Mouse (Mus musculus) A20 (cell line): Measurements from ENCODE around the gene Casp4.

Source experiments
- DNase-seq: peaks from one replicate; pipeline ENCODE4 v3.0.0-alpha.2; 2011; ENCODE audit warnings: low read depth, low spot score

The Casp4 gene

DNA sequence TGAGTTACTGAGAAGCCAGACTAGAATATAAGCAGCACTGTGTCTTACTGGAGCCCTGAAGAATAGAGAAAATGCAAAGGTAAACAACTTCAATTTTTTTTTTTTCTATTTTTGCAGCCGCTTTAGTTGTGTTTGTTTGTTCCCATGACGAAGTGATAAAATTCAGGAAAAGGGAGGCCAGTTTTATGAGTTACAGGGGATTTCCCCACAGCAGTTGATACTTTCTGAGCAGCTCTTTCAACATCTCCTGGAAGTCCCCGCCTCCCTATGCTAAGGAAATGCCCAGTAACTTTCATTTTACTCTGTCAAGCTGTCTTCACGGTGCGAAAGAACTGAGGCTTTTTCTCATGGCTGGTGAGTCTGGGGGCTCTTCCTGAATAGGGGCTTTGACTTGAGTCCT, at the start of gene Casp4:
Gene Casp4, plus strand, starts transcription at position 268 of the 400 bp plus-strand sequence.
- DNase-seq = peak; percentile 43

GRCm38 (mm10) chr9:5263951-5264475, 44.6 kb upstream of the Casp4 start:
- no peak for DNase-seq

DNA sequence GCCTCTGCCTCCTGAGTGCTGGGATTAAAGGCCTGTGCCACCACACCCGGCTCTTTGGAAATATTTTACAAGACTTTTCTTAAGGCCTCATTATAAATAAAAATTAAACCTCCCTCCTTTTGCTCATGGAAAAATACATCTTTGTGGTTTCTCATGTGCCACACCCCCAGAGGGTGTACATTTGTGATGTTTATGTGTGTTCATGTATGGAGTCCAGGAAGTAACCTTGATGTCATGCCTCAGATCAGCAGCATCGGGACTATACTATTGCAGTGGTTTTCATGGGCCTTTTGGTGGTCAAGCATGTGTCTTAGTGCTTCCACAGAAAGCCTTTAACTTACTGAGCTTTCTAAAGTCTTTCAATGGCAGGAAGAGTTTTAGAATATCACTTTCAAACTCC, 38.4 kb upstream of the Casp4 start:
- no peak for DNase-seq

DNA sequence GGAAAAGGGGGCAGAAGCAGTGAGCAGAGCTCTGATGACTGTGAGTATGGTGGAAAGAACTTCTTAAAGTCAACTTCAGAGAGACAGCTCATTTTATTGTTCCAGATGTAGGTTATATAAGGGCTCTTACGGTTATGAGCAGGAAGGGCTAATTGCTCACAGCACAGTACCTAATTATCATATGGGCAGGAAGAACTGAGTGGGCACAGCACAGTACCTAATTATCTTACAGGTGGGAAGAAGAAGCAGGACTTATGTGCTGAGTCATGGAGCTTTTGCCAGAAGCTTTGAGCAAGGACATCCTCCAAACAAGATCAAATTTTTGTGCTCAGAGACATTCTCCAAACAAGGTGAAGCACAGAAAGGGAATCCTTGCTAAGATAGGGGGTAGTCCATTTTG, 37.7 kb upstream of the Casp4 start:
- DNase-seq = no peak

GRCm38 (mm10) chr9:5271334-5271845, 37.2 kb upstream of the Casp4 start:
- DNase-seq = no peak

GRCm38 (mm10) chr9:5286071-5286470, 22.6 kb upstream of the Casp4 start:
- no peak for DNase-seq

DNA sequence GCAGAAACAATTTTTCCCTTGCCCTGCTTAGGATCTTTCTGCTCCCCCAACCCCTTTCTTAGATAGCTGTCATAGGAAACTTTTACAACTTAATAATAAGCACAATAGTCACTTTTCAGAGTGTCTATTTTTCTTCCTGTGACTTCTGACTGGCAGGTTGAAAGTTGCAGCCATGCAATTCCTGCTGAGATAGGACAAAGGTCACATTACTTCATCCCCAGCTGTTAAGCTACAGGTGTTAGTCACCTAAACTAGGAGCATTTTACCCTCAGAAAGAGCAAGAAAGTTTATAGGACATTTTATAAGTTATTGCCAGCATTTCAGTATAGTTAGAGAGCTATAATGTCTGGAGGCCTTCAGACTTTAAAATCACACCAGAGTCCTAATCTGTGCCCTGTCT, 22.0 kb upstream of the Casp4 start:
- DNase-seq = no peak

GRCm38 (mm10) chr9:5296354-5297237, 12.0 kb upstream of the Casp4 start:
- peak; percentile 22 for DNase-seq

DNA sequence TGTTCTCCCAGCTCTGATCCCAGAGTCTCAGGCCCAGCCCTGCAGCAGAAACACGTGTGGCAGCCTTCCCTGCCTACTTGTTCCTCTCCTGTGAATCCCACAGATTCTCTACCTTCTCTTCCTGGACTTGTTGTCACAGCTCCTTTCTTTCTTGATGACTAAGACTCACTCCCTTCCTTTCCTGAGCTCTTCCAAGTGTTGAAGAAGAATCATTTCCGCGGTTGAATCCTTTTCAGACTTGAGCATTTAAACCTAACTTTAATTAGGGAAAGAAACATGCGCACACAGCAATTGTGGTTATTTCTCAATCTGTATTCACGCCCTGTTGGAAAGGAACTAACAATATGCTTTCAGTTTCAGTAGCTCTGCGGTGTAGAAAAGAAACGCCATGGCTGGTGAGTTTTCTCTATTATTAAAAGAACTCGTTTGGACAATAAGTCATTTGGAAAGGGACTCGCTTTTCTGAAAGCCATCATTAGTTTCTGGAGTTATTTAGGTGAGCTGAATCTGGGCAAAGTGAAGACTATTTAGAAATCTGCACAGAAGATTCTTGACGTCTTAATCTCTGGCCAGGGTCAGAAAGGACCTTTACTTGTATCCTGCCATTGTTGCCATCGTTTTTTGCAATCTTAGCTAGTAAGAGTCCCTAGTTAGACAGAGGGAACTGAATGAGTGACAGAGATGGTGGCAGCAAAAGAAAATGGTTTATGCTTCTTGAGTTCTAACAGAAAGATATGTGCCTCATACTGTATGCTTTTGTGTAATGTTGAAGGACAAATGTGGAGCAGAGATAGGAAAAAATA, 10.1 kb upstream of the Casp4 start, which contains the start of gene Casp1:
Gene Casp1, plus strand, starts transcription at position 189 of the 803 bp plus-strand sequence.
- DNase-seq = peak; percentile 83

- no peak for DNase-seq
Observed at GRCm38 (mm10) chr9:5299132-5299381, 9.6 kb upstream of the Casp4 start.

DNA sequence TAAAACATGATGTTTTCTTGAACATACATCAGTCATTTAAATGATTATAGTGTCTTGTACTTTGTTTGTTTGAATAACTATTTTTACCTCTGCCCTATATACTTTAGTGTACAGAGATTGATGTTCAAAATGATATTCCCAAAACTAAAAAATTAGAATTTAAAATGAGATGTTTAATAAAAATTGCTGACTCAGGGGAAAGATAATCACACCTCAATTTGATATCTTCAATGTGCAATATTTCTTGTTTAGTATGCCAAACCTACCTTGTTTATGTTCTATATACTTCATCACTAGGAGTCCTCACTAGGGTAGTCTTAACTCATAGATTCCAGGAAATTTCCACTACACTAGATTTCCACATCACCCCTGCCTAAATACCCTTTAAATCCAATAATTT, 1.5 kb downstream of the Casp4 start:
- DNase-seq = no peak

GRCm38 (mm10) chr9:5311435-5311834, 2.8 kb downstream of the Casp4 start:
- DNase-seq = peak; percentile 63

- DNase-seq = no peak
Observed at GRCm38 (mm10) chr9:5328204-5328603, 19.6 kb downstream of the Casp4 start.

GRCm38 (mm10) chr9:5332441-5332840, 23.8 kb downstream of the Casp4 start:
- DNase-seq = no peak

GRCm38 (mm10) chr9:5333422-5333821, 24.8 kb downstream of the Casp4 start:
- DNase-seq = no peak

DNA sequence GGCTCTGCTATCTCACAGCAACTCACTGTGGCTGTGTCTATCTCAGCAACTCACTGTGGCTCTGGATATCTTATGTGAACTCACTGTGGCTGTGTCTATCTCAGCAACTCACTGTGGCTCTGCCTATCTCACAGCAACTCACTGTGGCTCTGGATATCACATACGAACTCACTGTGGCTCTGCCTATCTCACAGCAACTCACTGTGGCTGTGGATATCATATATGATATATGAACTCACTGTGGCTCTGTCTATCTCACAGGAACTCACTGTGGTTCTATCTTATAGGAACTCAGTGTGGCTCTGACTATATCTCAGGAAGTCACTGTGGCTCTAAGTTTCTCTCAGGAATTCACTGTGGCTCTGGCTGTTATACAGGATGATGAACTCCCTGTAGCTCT, 34.5 kb downstream of the Casp4 start:
- DNase-seq = no peak

DNA sequence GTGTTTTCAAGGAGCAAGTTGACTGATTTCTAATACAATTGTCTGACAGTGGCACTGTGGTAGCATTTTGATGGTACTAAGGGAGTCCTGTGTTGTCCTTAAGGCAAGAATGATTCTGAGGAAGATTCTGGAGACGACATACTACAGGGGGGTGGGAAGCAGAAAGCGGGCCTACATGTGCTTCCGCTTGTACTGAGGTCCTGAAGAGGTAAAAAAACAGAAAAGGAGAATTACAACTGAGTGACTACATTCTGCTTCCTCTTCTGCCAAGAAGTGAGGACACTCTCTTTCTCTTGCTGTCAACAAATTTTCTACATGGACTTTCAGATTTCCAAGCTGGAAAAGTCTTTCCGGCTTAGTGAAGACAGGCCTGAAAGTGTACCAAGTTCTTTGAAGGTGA, 35.5 kb downstream of the Casp4 start:
- DNase-seq = no peak

GRCm38 (mm10) chr9:5345291-5345898, 36.8 kb downstream of the Casp4 start, which contains the start of gene Casp12:
Casp12 (plus strand) TSS chr9:5345430.
- DNase-seq = no peak

DNA sequence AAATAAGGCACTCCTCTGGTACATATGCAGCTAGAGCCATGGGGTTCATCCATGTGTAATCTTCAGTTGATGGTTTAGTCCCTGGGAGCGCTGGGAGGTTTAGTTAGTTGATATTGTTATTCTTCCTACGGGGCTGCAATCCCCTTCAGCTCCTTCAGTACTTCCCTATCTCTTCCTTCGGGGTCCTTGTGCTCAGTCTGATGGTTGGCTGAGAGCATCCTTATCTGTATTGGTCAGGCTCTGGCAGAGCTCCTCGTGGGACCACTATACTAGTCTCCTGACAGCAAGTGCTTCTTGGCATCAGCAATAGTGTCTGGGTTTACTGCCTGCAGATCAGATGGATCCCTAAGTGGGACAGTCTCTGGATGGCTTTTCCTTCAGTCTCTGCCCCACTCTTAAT, 38.8 kb downstream of the Casp4 start:
- DNase-seq = no peak

DNA sequence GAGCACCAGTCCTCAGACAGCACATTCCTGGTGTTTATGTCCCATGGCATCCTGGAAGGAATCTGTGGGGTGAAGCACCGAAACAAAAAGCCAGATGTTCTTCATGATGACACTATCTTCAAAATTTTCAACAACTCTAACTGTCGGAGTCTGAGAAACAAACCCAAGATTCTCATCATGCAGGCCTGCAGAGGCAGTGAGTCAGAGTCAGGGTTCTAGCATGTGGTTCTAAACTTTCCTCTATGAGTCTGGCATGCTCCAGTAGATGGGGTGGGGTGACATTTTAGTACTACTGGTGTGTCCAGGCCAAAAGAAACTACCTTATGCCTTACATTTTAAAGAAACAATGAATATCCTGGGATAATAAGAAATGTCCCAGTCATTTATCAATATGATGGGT, 45.0 kb downstream of the Casp4 start:
- no peak for DNase-seq

DNA sequence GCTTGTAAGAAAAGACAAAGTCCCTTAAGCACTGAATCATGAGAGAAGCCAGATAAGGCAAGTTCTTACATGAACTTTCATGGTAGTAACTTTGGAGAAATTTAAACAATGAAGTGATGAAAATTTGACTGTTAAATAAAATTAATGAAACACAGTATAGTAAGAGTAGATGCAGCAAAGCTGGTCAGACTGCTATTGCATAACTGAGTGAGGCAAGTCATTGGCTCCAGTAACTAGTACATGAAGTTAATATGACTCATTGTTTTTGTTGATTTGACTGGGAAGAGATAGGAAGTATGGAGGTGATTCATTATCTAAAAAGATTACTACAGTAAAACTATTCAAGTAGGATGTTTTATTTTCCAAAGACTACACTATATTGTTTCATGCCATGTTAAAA, 48.2 kb downstream of the Casp4 start:
- no peak for DNase-seq
